Mouse (Mus musculus): ENCODE results near the gene Aldh3b3. TPM values are rescaled to one million over a fixed set of nuclear protein-coding genes. Genes with fewer than 3 reads are reported as not detected.

Gene Aldh3b3
- total and polyA plus RNA-seq, 3 experiments = not detected

DNA sequence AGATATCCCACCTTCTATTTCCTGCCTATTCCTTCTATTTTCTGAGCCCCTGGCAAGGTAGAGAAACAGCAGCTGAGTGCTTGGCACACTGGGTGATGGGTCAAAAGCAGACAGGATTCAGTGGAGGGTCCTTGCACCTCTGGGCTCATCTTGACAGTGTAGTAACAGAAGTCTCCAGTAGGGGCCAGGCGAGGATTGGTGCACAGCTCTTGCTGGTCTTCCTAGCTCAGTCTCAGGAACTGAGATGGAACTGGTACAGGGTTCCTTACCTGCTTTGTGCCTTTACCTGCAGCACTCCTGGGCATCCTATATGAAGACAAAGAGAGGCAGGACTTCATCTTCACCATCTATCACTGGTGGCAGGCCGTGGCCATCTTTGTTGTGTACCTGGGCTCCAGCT is 11.7 kb upstream of the Aldh3b3 start:
- Histone ChIP-seq H3K4me2 (ENCODE audit: insufficient read depth, low read depth, poor library complexity, severe bottlenecking) (no peak overlapping the region), H3K4me3 (replicated peaks in 1 of 3; ENCODE audit: low read depth in 2 of 3, low read length in 2 of 3, poor library complexity in 1 of 3) (no peak overlapping the region), H3K4me1 (ENCODE audit: control insufficient read depth in 1 of 2, insufficient read depth in 2 of 2) (peaks cover 20 to 56% of the 10 kb centered on the region in 2 experiments), H3K36me3 (replicated peaks in 1 of 2; ENCODE audit: control insufficient read depth in 1 of 2, insufficient read depth in 1 of 2, low read length in 1 of 2) (peaks cover 50 to 82% of the 10 kb centered on the region in 2 experiments), H3K9ac (ENCODE audit: insufficient read depth, low read depth) (no peak overlapping the region), H3K27me3 (replicated peaks) (no peaks in the 10 kb centered on the region), H3K79me2 (replicated peaks; ENCODE audit: control insufficient read depth, extremely low read depth, insufficient read depth, poor library complexity, severe bottlenecking) (no peaks in the 10 kb centered on the region), H3K9me3 (replicated peaks; ENCODE audit: low read length) (no peaks in the 10 kb centered on the region), H3K27ac (ENCODE audit: insufficient read depth, low read depth) (no peak overlapping the region)
- TF ChIP-seq HCFC1 (IDR thresholded peaks at IDR 0.05; ENCODE audit: low read depth, low read length) (no peak), MAX (IDR thresholded peaks at IDR 0.05; ENCODE audit: low read length) (no peak), POLR2A (IDR thresholded peaks at IDR 0.05; ENCODE audit: low read depth, low read length) (0 out of 2 replicates have a peak, but pooled peaks have one; percentile 27), ZKSCAN1 (IDR thresholded peaks at IDR 0.05; ENCODE audit: borderline replicate concordance, low read depth, low read length) (no peak), BHLHE40 (IDR thresholded peaks at IDR 0.05; ENCODE audit: low read depth, low read length) (no peak), TBP (conservative IDR thresholded peaks at IDR 0.05; ENCODE audit: low read depth, low read length) (no peak), RAD21 (IDR thresholded peaks at IDR 0.05; ENCODE audit: low read depth, low read length) (peak; percentile 86), SMC3 (IDR thresholded peaks at IDR 0.05; ENCODE audit: low read depth, low read length) (peak; percentile 72), SIN3A (IDR thresholded peaks at IDR 0.05; ENCODE audit: low read length) (no peak), E2F4 (IDR thresholded peaks at IDR 0.05; ENCODE audit: insufficient replicate concordance, low read depth, low read length) (no peak), CHD1 (IDR thresholded peaks at IDR 0.05; ENCODE audit: low read depth, low read length) (no peak), NRF1 (IDR thresholded peaks at IDR 0.05; ENCODE audit: low read depth, low read length) (no peak), JUND (conservative IDR thresholded peaks at IDR 0.05; ENCODE audit: low read depth, low read length) (no peak), ELF1 (IDR thresholded peaks at IDR 0.05; ENCODE audit: low read depth, low read length) (no peak), MAFK (IDR thresholded peaks at IDR 0.05; ENCODE audit: insufficient replicate concordance, low read length) (no peak), CTCF (conservative IDR thresholded peaks at IDR 0.05 in 1 of 2, IDR thresholded peaks at IDR 0.05 in 1 of 2; ENCODE audit: low read depth in 2 of 2, low read length in 2 of 2) (peak; percentile 87 to 88), USF2 (conservative IDR thresholded peaks at IDR 0.05; ENCODE audit: low read depth, low read length) (no peak), ZMIZ1 (IDR thresholded peaks at IDR 0.05; ENCODE audit: low read depth, low read length) (no peak), MYC (IDR thresholded peaks at IDR 0.05; ENCODE audit: low read depth, low read length) (no peak), CHD2 (IDR thresholded peaks at IDR 0.05; ENCODE audit: low read length) (no peak), IRF4 (IDR thresholded peaks at IDR 0.05; ENCODE audit: low read depth, low read length) (no peak)
- dilution Hi-C loops (cut with MboI; ENCODE audit: extremely low pct_ligation_motif_present, extremely low pct_unique_long_range_greater_than_20kb, low sequenced_read_pairs) = no loop called here
- in situ Hi-C loops (cut with MboI; ENCODE audit: low pct_ligation_motif_present, low pct_unique_long_range_greater_than_20kb, low sequenced_read_pairs) = no loop called here
- DNase-seq (ENCODE audit: extremely low read depth) = peak; percentile 67

DNA sequence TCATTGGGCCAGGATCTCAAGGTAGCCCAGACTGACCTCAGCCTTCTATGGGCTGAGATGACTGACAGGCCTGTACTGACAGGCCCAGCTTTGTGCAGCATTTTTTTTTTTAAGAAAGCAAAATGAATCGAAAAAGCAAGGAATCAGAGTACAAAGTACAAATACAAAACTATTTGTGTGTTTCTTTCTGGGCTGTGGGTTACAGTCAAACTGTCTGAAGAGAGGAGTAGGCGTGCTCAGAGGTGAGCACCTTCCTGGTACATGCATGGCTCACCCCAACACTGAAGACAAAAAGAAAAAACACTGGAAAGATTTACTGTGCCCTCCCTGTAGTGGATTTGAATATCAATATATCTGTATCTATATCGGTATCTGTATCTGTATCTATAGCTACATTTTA is 10.6 kb upstream of the Aldh3b3 start:
- H3K4me3 ChIP-seq (replicated peaks in 1 of 3; ENCODE audit: low read depth in 2 of 3, low read length in 2 of 3, poor library complexity in 1 of 3) = no peak overlapping the region
- no peaks in the 10 kb centered on the region for H3K79me2 ChIP-seq (replicated peaks; ENCODE audit: control insufficient read depth, extremely low read depth, insufficient read depth, poor library complexity, severe bottlenecking)
- H3K9me3 ChIP-seq (replicated peaks; ENCODE audit: low read length) = no peaks in the 10 kb centered on the region
- no peaks in the 10 kb centered on the region for H3K27me3 ChIP-seq (replicated peaks)
- TF ChIP-seq MAX (IDR thresholded peaks at IDR 0.05; ENCODE audit: low read length) (no peak), ZMIZ1 (IDR thresholded peaks at IDR 0.05; ENCODE audit: low read depth, low read length) (no peak), GABPA (IDR thresholded peaks at IDR 0.05; ENCODE audit: insufficient replicate concordance, low read depth, low read length) (no peak), KAT2A (IDR thresholded peaks at IDR 0.05; ENCODE audit: insufficient replicate concordance, low read length) (no peak), E2F4 (IDR thresholded peaks at IDR 0.05; ENCODE audit: insufficient replicate concordance, low read depth, low read length) (no peak), IRF4 (IDR thresholded peaks at IDR 0.05; ENCODE audit: low read depth, low read length) (no peak), TBP (conservative IDR thresholded peaks at IDR 0.05; ENCODE audit: low read depth, low read length) (no peak), BHLHE40 (IDR thresholded peaks at IDR 0.05; ENCODE audit: low read depth, low read length) (no peak), CHD1 (IDR thresholded peaks at IDR 0.05; ENCODE audit: low read depth, low read length) (no peak), POLR2A (IDR thresholded peaks at IDR 0.05; ENCODE audit: low read depth, low read length) (no peak), NRF1 (IDR thresholded peaks at IDR 0.05; ENCODE audit: low read depth, low read length) (no peak), MYC (IDR thresholded peaks at IDR 0.05; ENCODE audit: low read depth, low read length) (no peak), CTCF (conservative IDR thresholded peaks at IDR 0.05 in 1 of 2, IDR thresholded peaks at IDR 0.05 in 1 of 2; ENCODE audit: low read depth in 2 of 2, low read length in 2 of 2) (no peak), NELFE (IDR thresholded peaks at IDR 0.05; ENCODE audit: low read depth, low read length) (no peak), MEF2A (IDR thresholded peaks at IDR 0.05; ENCODE audit: borderline replicate concordance, low read depth, low read length) (no peak), RAD21 (IDR thresholded peaks at IDR 0.05; ENCODE audit: low read depth, low read length) (no peak), POLR2AphosphoS2 (IDR thresholded peaks at IDR 0.05; ENCODE audit: low read depth, low read length) (no peak), RCOR1 (conservative IDR thresholded peaks at IDR 0.05; ENCODE audit: low read depth, low read length) (no peak)
- dilution Hi-C loops (cut with MboI; ENCODE audit: extremely low pct_ligation_motif_present, extremely low pct_unique_long_range_greater_than_20kb, low sequenced_read_pairs) = no loop called here
- peaks cover 13 to 47% of the 10 kb centered on the region in 2 experiments for H3K4me1 ChIP-seq (ENCODE audit: control insufficient read depth in 1 of 2, insufficient read depth in 2 of 2)
- peaks cover 48 to 71% of the 10 kb centered on the region in 2 experiments for H3K36me3 ChIP-seq (replicated peaks in 1 of 2; ENCODE audit: control insufficient read depth in 1 of 2, insufficient read depth in 1 of 2, low read length in 1 of 2)
- in situ Hi-C loops (cut with MboI; ENCODE audit: low pct_ligation_motif_present, low pct_unique_long_range_greater_than_20kb, low sequenced_read_pairs) = no loop called here
- no peak overlapping the region for H3K9ac ChIP-seq (ENCODE audit: insufficient read depth, low read depth)
- H3K4me2 ChIP-seq (ENCODE audit: insufficient read depth, low read depth, poor library complexity, severe bottlenecking) = no peak overlapping the region
- no peak overlapping the region for H3K27ac ChIP-seq (ENCODE audit: insufficient read depth, low read depth)
- no peak for DNase-seq (ENCODE audit: extremely low read depth)
